Mouse (Mus musculus): Measurements from ENCODE around the gene Ccdc12. TPM values are rescaled to one million over a fixed set of nuclear protein-coding genes. Genes with fewer than 3 reads are reported as not detected.

Gene Ccdc12
- polyA plus RNA-seq, 1 experiment from 2014 or later = 101 TPM

DNA sequence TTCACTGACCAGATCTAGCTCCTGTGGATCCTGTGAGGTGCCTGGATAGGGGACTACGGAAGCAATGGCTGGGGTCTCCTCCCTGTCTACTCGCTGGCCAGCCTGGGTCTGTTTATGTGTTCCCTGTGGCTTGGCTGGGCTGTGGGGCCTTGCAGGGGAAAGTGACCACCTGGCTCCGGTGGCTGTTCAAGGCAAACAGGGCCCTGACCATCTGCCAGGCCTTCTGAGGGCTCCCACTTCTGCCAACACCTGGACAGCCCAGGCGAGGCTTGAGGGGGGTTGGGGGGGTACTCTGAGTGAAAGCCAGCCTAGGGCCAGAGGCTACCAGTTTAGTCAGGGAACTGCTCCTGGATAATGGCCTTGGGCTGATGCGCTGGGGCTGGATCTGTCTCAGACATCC lies 63.7 kb downstream of the Ccdc12 start:
- Histone ChIP-seq H3K36me3 (ENCODE audit: control insufficient read depth, insufficient read depth, low read length) (peaks cover 3% of the 10 kb centered on the region), H3K4me1 (ENCODE audit: control insufficient read depth, insufficient read depth, low read depth, low read length) (no peaks in the 10 kb centered on the region), H3K27me3 (replicated peaks; ENCODE audit: control insufficient read depth, insufficient read depth, low read length) (no peaks in the 10 kb centered on the region), H3K4me3 (ENCODE audit: low read length) (no peak overlapping the region), H3K27ac (ENCODE audit: low read depth, low read length) (no peak overlapping the region), H3K4me2 (ENCODE audit: low read length) (no peak overlapping the region), H3K9me3 (ENCODE audit: control insufficient read depth, low read length) (no peaks in the 10 kb centered on the region), H3K9ac (ENCODE audit: low read depth, low read length) (no peak overlapping the region)
- ATAC-seq = no peak
- WGBS = 70% methylated on average over 5 of the region's 5 CpGs

DNA sequence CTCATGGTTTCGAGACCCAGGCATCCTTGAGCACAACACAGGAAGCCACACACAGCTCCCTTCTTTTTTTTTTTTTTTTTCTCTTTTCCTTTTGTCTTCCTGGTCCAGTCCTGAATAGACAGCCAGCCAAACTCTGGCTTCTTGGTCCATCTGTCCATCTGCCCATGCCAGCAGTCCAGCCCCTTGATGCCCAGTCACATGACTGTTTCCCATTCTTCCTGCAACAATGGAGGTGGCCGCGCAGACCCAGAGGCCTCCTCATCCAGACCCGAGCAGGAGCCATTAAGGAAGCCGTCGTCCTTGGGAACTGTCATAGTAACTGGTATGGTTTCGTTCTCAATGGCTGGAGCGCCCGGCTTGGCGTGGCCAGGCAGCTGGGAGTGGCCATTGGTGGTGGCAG lies 65.8 kb downstream of the Ccdc12 start:
- Histone ChIP-seq H3K9me3 (ENCODE audit: control insufficient read depth, low read length) (no peaks in the 10 kb centered on the region), H3K27ac (ENCODE audit: low read depth, low read length) (no peak overlapping the region), H3K4me1 (ENCODE audit: control insufficient read depth, insufficient read depth, low read depth, low read length) (peaks cover 16% of the 10 kb centered on the region), H3K4me2 (ENCODE audit: low read length) (no peak overlapping the region), H3K4me3 (ENCODE audit: low read length) (no peak overlapping the region), H3K27me3 (replicated peaks; ENCODE audit: control insufficient read depth, insufficient read depth, low read length) (no peaks in the 10 kb centered on the region), H3K9ac (ENCODE audit: low read depth, low read length) (no peak overlapping the region), H3K36me3 (ENCODE audit: control insufficient read depth, insufficient read depth, low read length) (no peaks in the 10 kb centered on the region; the same call in 1 of the 2 replicates)
- no peak for ATAC-seq
- WGBS = 75% methylated on average over 10 of the region's 10 CpGs

DNA sequence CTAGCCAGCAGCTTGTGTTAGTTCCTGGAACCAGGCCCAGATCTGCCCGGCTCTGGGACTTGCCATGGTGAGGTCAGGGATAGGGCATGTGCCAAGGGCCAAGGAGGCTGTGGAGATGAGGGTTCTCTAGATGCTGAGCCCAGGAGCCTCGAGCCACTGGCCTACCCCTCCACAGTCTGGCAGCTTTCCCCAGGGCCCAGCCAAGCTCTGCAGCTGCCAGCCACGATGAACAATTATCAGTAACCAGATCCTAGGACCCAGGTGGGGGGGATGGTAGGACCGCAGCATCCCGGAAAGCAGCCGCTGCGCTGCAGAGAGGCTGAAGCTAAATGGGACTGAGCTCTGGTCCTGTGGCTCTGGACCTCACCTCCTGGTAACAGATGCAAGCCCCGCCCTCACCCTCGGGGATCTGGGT lies 69.4 kb downstream of the Ccdc12 start:
- peaks cover 3% of the 10 kb centered on the region for H3K27me3 ChIP-seq (replicated peaks; ENCODE audit: control insufficient read depth, insufficient read depth, low read length)
- H3K27ac ChIP-seq (ENCODE audit: low read depth, low read length) = no peak overlapping the region; the same call in 1 of the 2 replicates
- ATAC-seq = peak; percentile 49
- peak overlapping the region; percentile 1; the same call in 1 of the 2 replicates for H3K9ac ChIP-seq (ENCODE audit: low read depth, low read length)
- WGBS = 11% methylated on average over 9 of the region's 9 CpGs
- H3K4me3 ChIP-seq (ENCODE audit: low read length) = no peak overlapping the region
- H3K4me1 ChIP-seq (ENCODE audit: control insufficient read depth, insufficient read depth, low read depth, low read length) = peaks cover 20% of the 10 kb centered on the region
- H3K36me3 ChIP-seq (ENCODE audit: control insufficient read depth, insufficient read depth, low read length) = no peaks in the 10 kb centered on the region; the same call in 1 of the 2 replicates
- H3K4me2 ChIP-seq (ENCODE audit: low read length) = no peak overlapping the region
- no peaks in the 10 kb centered on the region for H3K9me3 ChIP-seq (ENCODE audit: control insufficient read depth, low read length)

DNA sequence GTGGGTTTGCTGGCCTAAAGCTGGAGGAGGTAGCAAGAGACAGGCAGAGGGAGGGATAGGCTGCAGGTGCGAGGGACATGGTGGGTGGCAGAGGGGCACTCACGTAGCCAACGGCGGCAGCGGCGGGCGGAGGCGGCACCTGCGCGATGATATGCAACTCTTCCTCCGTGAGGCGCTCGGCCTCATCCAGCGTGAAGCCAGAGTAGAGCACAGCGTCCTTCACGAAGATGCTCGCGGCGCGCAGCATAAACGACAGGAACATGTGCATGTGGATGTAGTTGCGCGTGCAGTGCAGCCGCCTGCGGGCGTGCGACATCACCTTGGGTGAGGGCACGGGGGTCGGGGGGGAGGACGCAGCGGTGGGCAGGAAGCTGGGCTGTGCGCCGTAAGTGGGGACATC lies 70.6 kb downstream of the Ccdc12 start:
- Histone ChIP-seq H3K4me1 (ENCODE audit: control insufficient read depth, insufficient read depth, low read depth, low read length) (peaks cover 20% of the 10 kb centered on the region), H3K9ac (ENCODE audit: low read depth, low read length) (peak overlapping the region; percentile 63), H3K27me3 (replicated peaks; ENCODE audit: control insufficient read depth, insufficient read depth, low read length) (peaks cover 3% of the 10 kb centered on the region), H3K4me3 (ENCODE audit: low read length) (peak overlapping the region; percentile 38), H3K36me3 (ENCODE audit: control insufficient read depth, insufficient read depth, low read length) (no peaks in the 10 kb centered on the region), H3K27ac (ENCODE audit: low read depth, low read length) (no peak overlapping the region), H3K9me3 (ENCODE audit: control insufficient read depth, low read length) (no peaks in the 10 kb centered on the region), H3K4me2 (ENCODE audit: low read length) (peak overlapping the region; percentile 76)
- 14% methylated on average over 29 of the region's 33 CpGs for WGBS
- peak; percentile 25; the same call in 1 of the 2 replicates for ATAC-seq

DNA sequence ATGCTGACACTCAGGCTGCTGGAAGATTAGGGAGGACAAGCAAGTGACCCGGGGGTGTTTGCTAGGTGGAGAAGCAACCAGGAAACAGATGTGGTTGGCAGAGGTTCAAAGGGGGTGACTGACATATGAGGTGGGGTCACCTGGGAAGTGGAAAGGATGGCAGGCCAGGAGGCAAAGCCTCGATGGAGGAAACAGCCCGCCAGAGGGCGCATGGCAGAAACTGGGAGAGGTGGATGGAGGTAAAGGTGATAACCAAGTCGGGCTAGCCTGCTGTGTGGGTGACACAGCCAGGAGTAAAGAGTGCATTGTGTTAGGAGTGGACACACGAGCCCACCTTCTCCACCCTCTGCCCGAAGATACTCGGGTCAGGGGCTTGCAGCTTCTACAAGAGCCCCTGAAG lies 73.5 kb downstream of the Ccdc12 start:
- no peak for ATAC-seq
- H3K4me2 ChIP-seq (ENCODE audit: low read length) = no peak overlapping the region
- H3K27ac ChIP-seq (ENCODE audit: low read depth, low read length) = no peak overlapping the region
- peaks cover 31% of the 10 kb centered on the region for H3K4me1 ChIP-seq (ENCODE audit: control insufficient read depth, insufficient read depth, low read depth, low read length)
- no peaks in the 10 kb centered on the region for H3K9me3 ChIP-seq (ENCODE audit: control insufficient read depth, low read length)
- H3K36me3 ChIP-seq (ENCODE audit: control insufficient read depth, insufficient read depth, low read length) = no peaks in the 10 kb centered on the region
- 32% methylated on average over 8 of the region's 8 CpGs for WGBS
- H3K4me3 ChIP-seq (ENCODE audit: low read length) = no peak overlapping the region
- H3K9ac ChIP-seq (ENCODE audit: low read depth, low read length) = no peak overlapping the region
- peaks cover 7% of the 10 kb centered on the region for H3K27me3 ChIP-seq (replicated peaks; ENCODE audit: control insufficient read depth, insufficient read depth, low read length)

DNA sequence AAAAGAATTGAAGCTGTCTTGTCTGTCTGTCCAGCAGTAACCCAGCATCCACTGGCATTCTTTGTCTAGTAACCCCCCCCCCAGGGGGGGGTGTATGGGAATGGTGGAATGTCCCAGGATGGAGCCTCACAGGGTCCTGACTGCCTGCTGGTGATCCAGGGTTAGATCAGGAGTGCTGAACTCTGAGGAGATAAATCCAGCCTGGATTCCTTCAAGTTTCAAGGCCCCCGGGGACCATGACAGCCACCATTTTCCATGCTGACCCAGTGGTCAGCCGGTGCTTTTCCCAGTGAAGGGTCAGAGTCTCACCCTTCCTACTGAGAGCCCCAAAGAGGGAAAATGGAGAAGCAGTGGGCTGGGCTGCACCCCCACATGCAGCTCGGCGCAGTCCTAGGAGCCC lies 75.6 kb downstream of the Ccdc12 start:
- peaks cover 7% of the 10 kb centered on the region for H3K27me3 ChIP-seq (replicated peaks; ENCODE audit: control insufficient read depth, insufficient read depth, low read length)
- ATAC-seq = no peak
- H3K36me3 ChIP-seq (ENCODE audit: control insufficient read depth, insufficient read depth, low read length) = no peaks in the 10 kb centered on the region
- H3K9ac ChIP-seq (ENCODE audit: low read depth, low read length) = no peak overlapping the region
- H3K9me3 ChIP-seq (ENCODE audit: control insufficient read depth, low read length) = no peaks in the 10 kb centered on the region
- H3K27ac ChIP-seq (ENCODE audit: low read depth, low read length) = no peak overlapping the region
- H3K4me1 ChIP-seq (ENCODE audit: control insufficient read depth, insufficient read depth, low read depth, low read length) = peaks cover 17% of the 10 kb centered on the region
- no peak overlapping the region for H3K4me3 ChIP-seq (ENCODE audit: low read length)
- 68% methylated on average over 4 of the region's 4 CpGs for WGBS
- H3K4me2 ChIP-seq (ENCODE audit: low read length) = no peak overlapping the region

- H3K4me3 ChIP-seq (ENCODE audit: low read length) = peak overlapping the region; percentile 47
- H3K4me2 ChIP-seq (ENCODE audit: low read length) = peak overlapping the region; percentile 75
- no peaks in the 10 kb centered on the region for H3K36me3 ChIP-seq (ENCODE audit: control insufficient read depth, insufficient read depth, low read length)
- under 1% methylated on average over 26 of the region's 26 CpGs for WGBS
- H3K27me3 ChIP-seq (replicated peaks; ENCODE audit: control insufficient read depth, insufficient read depth, low read length) = peaks cover 6% of the 10 kb centered on the region
- H3K9ac ChIP-seq (ENCODE audit: low read depth, low read length) = peak overlapping the region; percentile 30
- peak; percentile 85 for ATAC-seq
- H3K9me3 ChIP-seq (ENCODE audit: control insufficient read depth, low read length) = no peaks in the 10 kb centered on the region
- peaks cover 11% of the 10 kb centered on the region for H3K4me1 ChIP-seq (ENCODE audit: control insufficient read depth, insufficient read depth, low read depth, low read length)
- H3K27ac ChIP-seq (ENCODE audit: low read depth, low read length) = 0 out of 2 replicates have a peak overlapping the region, but pooled peaks have one; percentile 18
Measured at GRCm38 (mm10) chr9:110732623-110733022, 76.3 kb downstream of the Ccdc12 start.

GRCm38 (mm10) chr9:110733102-110733501 lies 76.8 kb downstream of the Ccdc12 start:
- H3K4me1 ChIP-seq (ENCODE audit: control insufficient read depth, insufficient read depth, low read depth, low read length) = peaks cover 11% of the 10 kb centered on the region
- H3K4me3 ChIP-seq (ENCODE audit: low read length) = peak overlapping the region; percentile 47
- peak overlapping the region; percentile 75 for H3K4me2 ChIP-seq (ENCODE audit: low read length)
- H3K9ac ChIP-seq (ENCODE audit: low read depth, low read length) = peak overlapping the region; percentile 30
- no peaks in the 10 kb centered on the region for H3K9me3 ChIP-seq (ENCODE audit: control insufficient read depth, low read length)
- peaks cover 3% of the 10 kb centered on the region; the same call in 1 of the 2 replicates for H3K27me3 ChIP-seq (replicated peaks; ENCODE audit: control insufficient read depth, insufficient read depth, low read length)
- ATAC-seq = 0 out of 2 replicates have a peak, but pooled peaks have one; percentile 28
- 11% methylated on average over 8 of the region's 8 CpGs for WGBS
- H3K27ac ChIP-seq (ENCODE audit: low read depth, low read length) = 0 out of 2 replicates have a peak overlapping the region, but pooled peaks have one; percentile 18
- H3K36me3 ChIP-seq (ENCODE audit: control insufficient read depth, insufficient read depth, low read length) = no peaks in the 10 kb centered on the region

DNA sequence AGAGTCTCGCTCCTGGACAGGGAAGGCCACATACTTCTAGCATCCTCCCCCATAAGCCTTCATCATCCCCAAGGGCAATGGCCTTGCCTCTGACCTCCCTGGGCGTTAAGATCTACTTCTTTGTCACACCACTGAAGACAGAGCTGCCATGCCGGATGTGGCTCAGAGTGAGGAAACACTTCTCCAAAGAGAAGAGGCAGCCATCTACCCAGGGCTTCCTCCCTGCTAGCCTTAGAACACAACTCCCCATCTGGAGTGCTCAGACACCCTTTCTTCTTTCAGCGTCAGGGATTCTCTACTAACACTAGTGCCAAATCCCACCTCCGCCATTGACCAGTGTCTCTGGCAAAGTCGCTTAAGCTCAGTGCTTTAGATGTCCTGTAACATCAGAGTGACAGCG lies 77.9 kb downstream of the Ccdc12 start:
- no peak overlapping the region for H3K4me3 ChIP-seq (ENCODE audit: low read length)
- WGBS = 81% methylated on average over 7 of the region's 7 CpGs
- H3K9me3 ChIP-seq (ENCODE audit: control insufficient read depth, low read length) = no peaks in the 10 kb centered on the region
- H3K4me1 ChIP-seq (ENCODE audit: control insufficient read depth, insufficient read depth, low read depth, low read length) = peaks cover 11% of the 10 kb centered on the region
- no peak for ATAC-seq
- H3K27me3 ChIP-seq (replicated peaks; ENCODE audit: control insufficient read depth, insufficient read depth, low read length) = peaks cover 3% of the 10 kb centered on the region; the same call in 1 of the 2 replicates
- H3K9ac ChIP-seq (ENCODE audit: low read depth, low read length) = no peak overlapping the region
- H3K27ac ChIP-seq (ENCODE audit: low read depth, low read length) = no peak overlapping the region
- H3K36me3 ChIP-seq (ENCODE audit: control insufficient read depth, insufficient read depth, low read length) = no peaks in the 10 kb centered on the region
- no peak overlapping the region for H3K4me2 ChIP-seq (ENCODE audit: low read length)

All from hindbrain, embryonic 16.5 days (tissue).